Mouse (Mus musculus) embryonic facial prominence, embryonic 12.5 days (tissue): ENCODE results near the gene Pde1c. TPM values are rescaled to one million over a fixed set of nuclear protein-coding genes. Genes with fewer than 3 reads are reported as not detected.

Experiments used
- ATAC-seq: fragments of 200-750 bp; cut with Nextera tagmentation; 2 replicates; pipeline ENCODE4 v1.8.0; 2017; ENCODE audit not compliant: insufficient number of reproducible peaks, insufficient read depth, low FRiP score, low TSS enrichment
- H3K27ac ChIP-seq: fragments of 300-500 bp; sonication (generic); 2 replicates; pipeline ENCODE4 v1.5.1; 2016; ENCODE audit warnings: mild to moderate bottlenecking
- H3K27me3 ChIP-seq: fragments of 300-500 bp; sonication (generic); 2 replicates; pipeline ENCODE4 v1.6.1; 2016; ENCODE audit warnings: mild to moderate bottlenecking, moderate library complexity
- H3K36me3 ChIP-seq: fragments of 300-500 bp; sonication (generic); 2 replicates; pipeline ENCODE4 v1.6.1; 2016; ENCODE audit warnings: mild to moderate bottlenecking
- H3K4me1 ChIP-seq: fragments of 300-500 bp; sonication (generic); 2 replicates; pipeline ENCODE4 v1.6.1; 2016
- H3K4me2 ChIP-seq: fragments of 300-500 bp; sonication (generic); replicated peaks from 2 replicates; pipeline ENCODE4 v1.6.1; 2016; ENCODE audit warnings: mild to moderate bottlenecking, moderate library complexity
- H3K4me3 ChIP-seq: fragments of 300-500 bp; sonication (generic); 2 replicates; pipeline ENCODE4 v1.5.1; 2016; ENCODE audit warnings: mild to moderate bottlenecking
- H3K9ac ChIP-seq: fragments of 300-500 bp; sonication (generic); 2 replicates; pipeline ENCODE4 v1.6.1; 2016; ENCODE audit warnings: mild to moderate bottlenecking, moderate library complexity
- H3K9me3 ChIP-seq: fragments of 300-500 bp; sonication (generic); 2 replicates; pipeline ENCODE4 v1.6.1; 2016; ENCODE audit warnings: mild to moderate bottlenecking, moderate library complexity
- WGBS: fragments of 180-500 bp; shearing (Covaris S2); methylation state at CpG from one replicate; pipeline ENCODE4 v1.1.7; 2016; 5-methylcytosine and 5-hydroxymethylcytosine counted together
- polyA plus RNA-seq: library from polyadenylated mRNA; unstranded; fragments of >200 nt; fragmentation: Nextera tagmentation; extraction: Ambion mirVana; gene quantifications from 2 replicates; pipeline ENCODE4 v1.2.1, GENCODE M21; 2016

Gene Pde1c
- polyA plus RNA-seq, 1 experiment from 2014 or later: 5.9 TPM

GRCm38 (mm10) chr6:56176485-56176884 lies 392.4 kb downstream of the Pde1c start:
- WGBS: 87% methylated on average over 2 of the region's 2 CpGs

GRCm38 (mm10) chr6:56172172-56172571 lies 396.7 kb downstream of the Pde1c start:
- Histone ChIP-seq H3K27me3 (no peaks in the 10 kb centered on the region), H3K9ac (no peak overlapping the region), H3K4me3 (no peak overlapping the region), H3K36me3 (no peaks in the 10 kb centered on the region), H3K27ac (no peak overlapping the region), H3K9me3 (no peaks in the 10 kb centered on the region), H3K4me1 (no peaks in the 10 kb centered on the region), H3K4me2 (no peak overlapping the region)
- 83% methylated on average over 2 of the region's 2 CpGs for WGBS
- ATAC-seq: no peak

More at GRCm38 (mm10) chr6:56176485-56176884, 392.4 kb downstream of the Pde1c start:
- H3K36me3 ChIP-seq: no peaks in the 10 kb centered on the region
- no peak overlapping the region for H3K4me3 ChIP-seq
- no peak overlapping the region for H3K9ac ChIP-seq
- no peak overlapping the region for H3K4me2 ChIP-seq
- H3K9me3 ChIP-seq: no peaks in the 10 kb centered on the region
- no peak overlapping the region for H3K27ac ChIP-seq
- no peaks in the 10 kb centered on the region for H3K4me1 ChIP-seq
- no peak for ATAC-seq
- no peaks in the 10 kb centered on the region for H3K27me3 ChIP-seq

- 77% methylated on average over 2 of the region's 2 CpGs for WGBS
- no peak for ATAC-seq
- Histone ChIP-seq H3K27ac (no peak overlapping the region), H3K9ac (no peak overlapping the region), H3K27me3 (no peaks in the 10 kb centered on the region), H3K4me2 (no peak overlapping the region), H3K9me3 (no peaks in the 10 kb centered on the region), H3K36me3 (no peaks in the 10 kb centered on the region), H3K4me3 (no peak overlapping the region), H3K4me1 (no peaks in the 10 kb centered on the region)
Observed at GRCm38 (mm10) chr6:56168736-56169135, 400.2 kb downstream of the Pde1c start.

GRCm38 (mm10) chr6:56158217-56158616 lies 410.7 kb downstream of the Pde1c start:
- ATAC-seq: no peak
- Histone ChIP-seq H3K36me3 (no peaks in the 10 kb centered on the region), H3K9ac (no peak overlapping the region), H3K9me3 (no peaks in the 10 kb centered on the region), H3K4me3 (no peak overlapping the region), H3K27ac (no peak overlapping the region), H3K4me1 (no peaks in the 10 kb centered on the region), H3K27me3 (no peaks in the 10 kb centered on the region), H3K4me2 (no peak overlapping the region)
- WGBS: 64% methylated on average over 1 of the region's 1 CpGs

- no peak for ATAC-seq
- Histone ChIP-seq H3K27ac (no peak overlapping the region), H3K4me3 (no peak overlapping the region), H3K27me3 (no peaks in the 10 kb centered on the region), H3K36me3 (no peaks in the 10 kb centered on the region), H3K4me1 (no peaks in the 10 kb centered on the region), H3K9ac (no peak overlapping the region), H3K9me3 (no peaks in the 10 kb centered on the region), H3K4me2 (no peak overlapping the region)
- 79% methylated on average over 3 of the region's 3 CpGs for WGBS
Observed at GRCm38 (mm10) chr6:56156836-56157235, 412.1 kb downstream of the Pde1c start.

- no peaks in the 10 kb centered on the region for H3K4me1 ChIP-seq
- H3K36me3 ChIP-seq: no peaks in the 10 kb centered on the region
- no peaks in the 10 kb centered on the region for H3K27me3 ChIP-seq
- WGBS: 61% methylated on average over 3 of the region's 3 CpGs
- ATAC-seq: no peak
- no peak overlapping the region for H3K4me2 ChIP-seq
- no peak overlapping the region for H3K4me3 ChIP-seq
- no peaks in the 10 kb centered on the region for H3K9me3 ChIP-seq
- no peak overlapping the region for H3K9ac ChIP-seq
- no peak overlapping the region for H3K27ac ChIP-seq
Observed at GRCm38 (mm10) chr6:56130493-56131159, 438.3 kb downstream of the Pde1c start.

GRCm38 (mm10) chr6:56099520-56100101 lies 469.3 kb downstream of the Pde1c start:
- no peaks in the 10 kb centered on the region for H3K9me3 ChIP-seq
- H3K9ac ChIP-seq: no peak overlapping the region
- ATAC-seq: no peak
- H3K27me3 ChIP-seq: no peaks in the 10 kb centered on the region
- H3K4me2 ChIP-seq: no peak overlapping the region
- no peaks in the 10 kb centered on the region for H3K4me1 ChIP-seq
- no peak overlapping the region for H3K27ac ChIP-seq
- H3K36me3 ChIP-seq: no peaks in the 10 kb centered on the region
- WGBS: 82% methylated on average over 2 of the region's 2 CpGs
- no peak overlapping the region for H3K4me3 ChIP-seq

GRCm38 (mm10) chr6:56098427-56098826 lies 470.5 kb downstream of the Pde1c start:
- ATAC-seq: no peak

GRCm38 (mm10) chr6:56076378-56076805 lies 492.5 kb downstream of the Pde1c start:
- no peaks in the 10 kb centered on the region for H3K36me3 ChIP-seq

More at GRCm38 (mm10) chr6:56098427-56098826, 470.5 kb downstream of the Pde1c start:
- Histone ChIP-seq H3K9ac (no peak overlapping the region), H3K4me1 (no peaks in the 10 kb centered on the region), H3K27ac (no peak overlapping the region), H3K36me3 (no peaks in the 10 kb centered on the region), H3K9me3 (no peaks in the 10 kb centered on the region), H3K4me3 (no peak overlapping the region), H3K4me2 (no peak overlapping the region), H3K27me3 (no peaks in the 10 kb centered on the region)
- 66% methylated on average over 5 of the region's 5 CpGs for WGBS

GRCm38 (mm10) chr6:56068516-56068915 lies 500.4 kb downstream of the Pde1c start:
- Histone ChIP-seq H3K9ac (no peak overlapping the region), H3K36me3 (no peaks in the 10 kb centered on the region), H3K4me3 (no peak overlapping the region), H3K27ac (no peak overlapping the region), H3K27me3 (no peaks in the 10 kb centered on the region), H3K4me2 (no peak overlapping the region), H3K4me1 (no peaks in the 10 kb centered on the region), H3K9me3 (no peaks in the 10 kb centered on the region)
- ATAC-seq: no peak

More at GRCm38 (mm10) chr6:56076378-56076805, 492.5 kb downstream of the Pde1c start:
- Histone ChIP-seq H3K4me3 (no peak overlapping the region), H3K27me3 (no peaks in the 10 kb centered on the region), H3K9me3 (no peaks in the 10 kb centered on the region), H3K4me2 (no peak overlapping the region), H3K9ac (no peak overlapping the region), H3K27ac (no peak overlapping the region), H3K4me1 (no peaks in the 10 kb centered on the region)
- ATAC-seq: no peak
- 46% methylated on average over 4 of the region's 4 CpGs for WGBS

GRCm38 (mm10) chr6:56066632-56067282 lies 502.1 kb downstream of the Pde1c start:
- H3K36me3 ChIP-seq: no peaks in the 10 kb centered on the region
- H3K4me1 ChIP-seq: no peaks in the 10 kb centered on the region
- no peak overlapping the region for H3K27ac ChIP-seq
- WGBS: 42% methylated on average over 5 of the region's 5 CpGs
- H3K9me3 ChIP-seq: no peaks in the 10 kb centered on the region
- ATAC-seq: 0 out of 2 replicates have a peak, but pooled peaks have one; percentile 64
- H3K4me3 ChIP-seq: no peak overlapping the region
- H3K27me3 ChIP-seq: no peaks in the 10 kb centered on the region
- no peak overlapping the region for H3K4me2 ChIP-seq
- no peak overlapping the region for H3K9ac ChIP-seq

GRCm38 (mm10) chr6:56063736-56064135 lies 505.2 kb downstream of the Pde1c start:
- no peak overlapping the region for H3K27ac ChIP-seq
- no peaks in the 10 kb centered on the region for H3K4me1 ChIP-seq
- H3K4me3 ChIP-seq: no peak overlapping the region
- no peaks in the 10 kb centered on the region for H3K36me3 ChIP-seq
- H3K9ac ChIP-seq: no peak overlapping the region
- ATAC-seq: no peak
- no peaks in the 10 kb centered on the region for H3K27me3 ChIP-seq
- H3K9me3 ChIP-seq: no peaks in the 10 kb centered on the region
- no peak overlapping the region for H3K4me2 ChIP-seq
